8 mouse cellular contexts compared by ENCODE assay signal in the genomic region with DNA sequence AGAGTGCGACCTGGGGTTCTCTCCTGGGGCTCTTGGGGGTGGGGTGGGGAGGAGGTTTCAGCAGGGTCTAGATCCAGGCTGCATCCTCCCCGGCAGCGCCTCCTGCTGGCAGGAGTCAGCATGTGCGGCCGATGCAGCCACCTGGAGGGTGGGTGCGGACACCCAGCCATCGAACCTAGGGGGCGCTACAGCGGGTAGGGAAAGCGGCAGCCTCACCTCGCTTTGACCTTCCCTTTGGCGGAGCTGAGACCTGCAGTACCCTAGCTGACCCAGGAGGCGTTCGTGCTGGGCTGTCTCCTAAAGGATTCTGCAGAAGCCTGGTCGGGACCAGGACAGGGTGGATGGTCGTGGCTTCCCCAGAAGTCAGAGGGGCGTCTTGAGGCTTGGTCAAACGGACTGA. TPM values are rescaled to one million over a fixed set of nuclear protein-coding genes. Genes with fewer than 3 reads are reported as not detected.
DNase-seq lines count a peak whose midpoint lies in the region; TF ChIP-seq lines count a peak whose summit lies in the region.

No protein-coding gene starts in this region.

- 3% methylated on average over 18 of the region's 18 CpGs for WGBS in bone marrow, adult 2 months

- peak; percentile 59 to 81 for DNase-seq in adrenal gland, adult (ENCODE audit: inconsistent age in 2 of 2, low spot score in 1 of 2)
- no peak for DNase-seq in adrenal gland, adult 8-10 months
- DNase-seq in heart, postnatal 36 days = peak; percentile 68 to 73
- peak; percentile 90 to 92 for DNase-seq in kidney, postnatal 4 days
- DNase-seq in mesoderm, embryonic 11.5 days (ENCODE audit: low read depth, low spot score) = peak; percentile 91
- DNase-seq in spleen, postnatal 10 days (ENCODE audit: low spot score in 2 of 2) = peak; percentile 63 to 85

- H3K4me1 ChIP-seq in bone marrow, adult 2 months (ENCODE audit: control insufficient read depth, insufficient read depth, low read length) = no peaks in the 10 kb centered on the region
- H3K4me1 ChIP-seq in embryonic fibroblast, embryonic 13.5 days (ENCODE audit: control insufficient read depth, insufficient read depth, low read length) = peaks cover 3% of the 10 kb centered on the region

- H3K27ac ChIP-seq in bone marrow, adult 2 months (ENCODE audit: control insufficient read depth, insufficient read depth, low read depth, low read length, poor library complexity) = no peak overlapping the region
- H3K27ac ChIP-seq in embryonic fibroblast, embryonic 13.5 days (ENCODE audit: insufficient read depth, low read length) = no peak overlapping the region

- peak; percentile 23; the same call in 1 of the 2 replicates for TF ChIP-seq POLR2A in bone marrow, adult 2 months (IDR thresholded peaks at IDR 0.05; ENCODE audit: borderline replicate concordance, control insufficient read depth, low read depth, low read length)
- TF ChIP-seq POLR2A in embryonic fibroblast, embryonic 13.5 days (IDR thresholded peaks at IDR 0.05; ENCODE audit: low read depth, low read length) = no peak

- TF ChIP-seq CTCF in bone marrow, adult 2 months (IDR thresholded peaks at IDR 0.05; ENCODE audit: control insufficient read depth, insufficient read depth, low read length) = peak; percentile 73
- TF ChIP-seq CTCF in embryonic fibroblast, embryonic 13.5 days (IDR thresholded peaks at IDR 0.05; ENCODE audit: borderline replicate concordance, insufficient read depth, low read length) = peak; percentile 87

- intact Hi-C loops in heart, postnatal 36 days (cut with DNase I) = no loop called here

- H3K4me3 ChIP-seq in bone marrow, adult 2 months (replicated peaks; ENCODE audit: control insufficient read depth, low read depth, low read length) = no peak overlapping the region
- H3K4me3 ChIP-seq in embryonic fibroblast, embryonic 13.5 days (ENCODE audit: insufficient read depth, low read length) = no peak overlapping the region; the same call in 1 of the 2 replicates

RNA-seq across cellular contexts. Expression of a gene that starts 0.9 kb away (rescaled TPM):
- 10 to 100 TPM; 13.4 to 19.6 (median 15.7) TPM for total RNA-seq in adrenal gland, adult 8-10 months (2022)
- polyA plus RNA-seq in bone marrow, adult 2 months (2011; ENCODE audit: insufficient read depth, insufficient read length, low replicate concordance, missing spikeins) = 0.70 and 1.8 TPM in 2 replicates
- 40.5 and 44.2 TPM in 2 replicates for polyA plus RNA-seq in embryonic fibroblast, embryonic 13.5 days (2011; ENCODE audit: insufficient read length, low read depth, missing spikeins)
- total RNA-seq in heart, postnatal 36 days (2021) = 1 to 10 TPM; 3.3 to 4.0 TPM

RNA-seq across cellular contexts. Expression of a gene that starts 21.6 kb away (rescaled TPM):
- 10 to 100 TPM; 35.2 to 66.9 (median 56.7) TPM for total RNA-seq in adrenal gland, adult 8-10 months (2022)
- polyA plus RNA-seq in bone marrow, adult 2 months (2011; ENCODE audit: insufficient read depth, insufficient read length, low replicate concordance, missing spikeins) = 45.8 and 65.2 TPM in 2 replicates
- 49.8 and 56.5 TPM in 2 replicates for polyA plus RNA-seq in embryonic fibroblast, embryonic 13.5 days (2011; ENCODE audit: insufficient read length, low read depth, missing spikeins)
- 100 to 1,000 TPM; 207 TPM for total RNA-seq in heart, postnatal 36 days (2021)

RNA-seq across cellular contexts. Expression of a gene that starts 31.2 kb away (rescaled TPM):
- 100 to 1,000 TPM in 1 of 4 experiments, 10 to 100 TPM in 3; 68.9 to 100 (median 85.6) TPM for total RNA-seq in adrenal gland, adult 8-10 months (2022)
- 52.3 and 81.0 TPM in 2 replicates for polyA plus RNA-seq in bone marrow, adult 2 months (2011; ENCODE audit: insufficient read depth, insufficient read length, low replicate concordance, missing spikeins)
- polyA plus RNA-seq in embryonic fibroblast, embryonic 13.5 days (2011; ENCODE audit: insufficient read length, low read depth, missing spikeins) = 58.8 and 62.4 TPM in 2 replicates
- total RNA-seq in heart, postnatal 36 days (2021) = 10 to 100 TPM; 51.5 to 65.1 TPM

RNA-seq across cellular contexts. Expression of a gene that starts 45.8 kb away (rescaled TPM):
- 1 to 10 TPM; 2.5 to 9.7 (median 4.0) TPM for total RNA-seq in adrenal gland, adult 8-10 months (2022)
- 1.8 and 2.3 TPM in 2 replicates for polyA plus RNA-seq in bone marrow, adult 2 months (2011; ENCODE audit: insufficient read depth, insufficient read length, low replicate concordance, missing spikeins)
- polyA plus RNA-seq in embryonic fibroblast, embryonic 13.5 days (2011; ENCODE audit: insufficient read length, low read depth, missing spikeins) = 9.6 and 14.3 TPM in 2 replicates
- total RNA-seq in heart, postnatal 36 days (2021) = 1 to 10 TPM; 1.1 to 1.4 TPM
